Mouse (Mus musculus) olfactory bulb, adult 2 months (tissue): ENCODE measurements around the gene Naif1. TPM values are rescaled to one million over a fixed set of nuclear protein-coding genes. Genes with fewer than 3 reads are reported as not detected.
A peak's percentile ranks its signal among the peaks of the same experiment; 100 is the strongest.
"Not testable (repeated sequence)": the region's sequence is repeated elsewhere in the genome, so short reads cannot be mapped to it uniquely, and the experiment has no call there.

Experiments
- H3K27ac ChIP-seq: fragments of 200-500 bp; 2 replicates; pipeline ENCODE4 v1.5.1; 2012; ENCODE audit warnings: low read depth, low read length; ENCODE audit not compliant: insufficient read depth
- H3K4me1 ChIP-seq: fragments of 200-500 bp; 2 replicates; pipeline ENCODE4 v1.6.1; 2012; ENCODE audit warnings: low read length; ENCODE audit not compliant: control insufficient read depth, insufficient read depth
- H3K4me3 ChIP-seq: fragments of 200-500 bp; 2 replicates; pipeline ENCODE4 v1.5.1; 2012; ENCODE audit warnings: mild to moderate bottlenecking, low read depth, low read length, moderate library complexity; ENCODE audit not compliant: insufficient read depth
- CTCF ChIP-seq: fragments of 200-500 bp; IDR thresholded peaks from 2 replicates; pipeline ENCODE4 v1.5.1; 2012; ENCODE audit warnings: low read depth, mild to moderate bottlenecking, low read length, moderate library complexity; ENCODE audit not compliant: insufficient read depth
- POLR2A ChIP-seq: fragments of 200-500 bp; IDR thresholded peaks from 2 replicates; pipeline ENCODE4 v1.6.1; 2012; ENCODE audit warnings: mild to moderate bottlenecking, low read depth, low read length, moderate library complexity; ENCODE audit not compliant: insufficient read depth
- WGBS: fragments of 180-500 bp; shearing (Covaris S2); methylation state at CpG from one replicate; pipeline ENCODE4 v1.1.7; 2018; 5-methylcytosine and 5-hydroxymethylcytosine counted together
- polyA plus RNA-seq: library from polyadenylated mRNA; stranded (reverse); fragments of >200 nt; gene quantifications from 2 replicates; pipeline ENCODE4 v1.2.4, GENCODE M21; 2012; ENCODE audit warnings: low replicate concordance; ENCODE audit not compliant: missing spikeins, insufficient read depth, insufficient read length

Naif1 gene
- polyA plus RNA-seq, 1 experiment: not detected

DNA sequence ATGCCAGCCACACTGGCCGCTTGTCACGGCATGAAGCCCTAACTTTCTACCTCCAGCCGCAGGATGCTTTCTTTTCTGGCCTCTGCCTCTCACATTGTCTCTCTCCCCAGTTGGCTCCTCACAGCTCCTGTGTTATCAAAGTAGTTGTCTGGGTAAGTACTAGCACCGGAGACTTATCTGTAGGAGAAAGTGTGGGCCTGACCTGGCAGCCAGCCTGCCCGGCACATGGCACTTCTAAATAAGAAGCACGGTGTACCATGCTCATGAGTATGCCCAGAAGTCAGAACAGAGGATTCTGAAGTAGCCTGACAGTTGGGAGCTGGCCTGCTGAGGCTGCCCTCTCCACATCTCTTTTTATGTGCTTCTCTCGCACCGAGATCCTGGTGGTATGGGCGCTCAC, 35.9 kb downstream of the Naif1 start:
- TF ChIP-seq POLR2A (no peak), CTCF (no peak)
- Histone ChIP-seq H3K27ac (no peak overlapping the region), H3K4me1 (no peaks in the 10 kb centered on the region; the same call in 1 of the 2 replicates), H3K4me3 (no peak overlapping the region)
- 90% methylated on average over 9 of the region's 9 CpGs for WGBS

DNA sequence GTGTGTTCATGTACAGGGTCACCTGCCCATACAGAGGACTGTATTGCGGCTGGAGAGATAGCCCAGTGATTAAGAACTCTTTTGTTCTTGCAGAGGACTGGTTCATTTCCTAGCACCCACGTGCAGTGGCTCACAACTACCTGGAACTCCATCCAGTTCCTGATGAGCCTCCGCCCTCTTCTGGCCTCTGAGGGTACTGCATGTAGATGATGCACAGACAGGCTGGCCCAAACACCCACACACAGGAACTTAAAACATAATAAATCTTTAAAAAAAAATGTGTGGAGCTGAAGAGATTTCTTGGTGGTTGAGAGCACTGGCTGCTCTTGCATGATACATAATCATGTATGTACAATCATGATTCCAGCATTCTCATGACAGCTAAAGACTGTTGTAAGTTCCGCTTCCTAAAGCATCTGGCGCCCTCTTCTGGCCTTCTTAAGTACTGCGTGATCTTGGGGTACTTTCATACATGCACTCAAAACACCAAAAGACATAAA, 36.9 kb downstream of the Naif1 start:
- Histone ChIP-seq H3K27ac (no peak overlapping the region), H3K4me1 (no peaks in the 10 kb centered on the region; the same call in 1 of the 2 replicates), H3K4me3 (no peak overlapping the region)
- 2% methylated on average over 6 of the region's 6 CpGs for WGBS
- TF ChIP-seq POLR2A (no peak), CTCF (peak; percentile 70)

DNA sequence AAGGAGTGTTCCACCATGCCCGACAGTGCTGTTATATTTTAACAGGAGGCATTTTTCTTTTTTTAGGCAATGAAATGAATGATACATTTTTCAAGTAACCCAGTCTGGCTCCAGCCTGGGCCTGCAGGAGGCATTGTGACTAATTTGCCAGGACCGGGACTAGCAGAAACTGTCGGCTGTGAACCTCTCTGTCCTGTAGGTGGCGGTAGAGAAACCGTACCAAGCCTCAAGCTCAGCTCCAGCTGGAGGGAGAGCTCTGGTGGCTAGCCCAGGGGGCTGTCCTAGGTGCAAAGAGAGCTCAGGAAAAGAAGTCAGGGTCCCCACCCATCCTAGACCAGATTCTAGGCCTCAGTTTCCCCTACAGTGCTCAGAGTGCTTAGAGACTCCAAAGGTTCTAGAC, 38.4 kb downstream of the Naif1 start:
- no peak for TF ChIP-seq POLR2A
- peak; percentile 51; the same call in 1 of the 2 replicates for TF ChIP-seq CTCF
- 2% methylated on average over 5 of the region's 5 CpGs for WGBS
- Histone ChIP-seq H3K4me1 (no peaks in the 10 kb centered on the region; the same call in 1 of the 2 replicates), H3K27ac (no peak overlapping the region), H3K4me3 (no peak overlapping the region)

DNA sequence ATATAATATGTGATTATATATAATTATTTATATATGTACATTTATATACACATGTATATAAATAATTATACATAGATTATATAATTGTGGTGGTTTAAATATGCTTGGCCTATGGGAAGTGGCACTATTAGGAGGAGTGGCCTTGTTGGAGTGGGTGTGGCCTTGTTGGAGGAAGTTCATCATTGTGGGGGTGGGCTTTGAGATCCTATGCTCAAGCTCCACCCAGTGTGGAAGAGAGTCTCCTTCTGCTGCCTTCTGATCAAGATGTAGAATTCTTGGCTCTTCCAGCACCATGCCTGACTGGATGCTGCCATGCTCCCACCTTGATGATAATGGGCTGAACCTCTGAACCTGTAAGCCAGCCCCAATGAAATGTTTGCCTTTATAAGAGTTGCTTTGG, 40.5 kb downstream of the Naif1 start:
- H3K4me3 ChIP-seq, H3K27ac ChIP-seq, H3K4me1 ChIP-seq: not testable (repeated sequence)

DNA sequence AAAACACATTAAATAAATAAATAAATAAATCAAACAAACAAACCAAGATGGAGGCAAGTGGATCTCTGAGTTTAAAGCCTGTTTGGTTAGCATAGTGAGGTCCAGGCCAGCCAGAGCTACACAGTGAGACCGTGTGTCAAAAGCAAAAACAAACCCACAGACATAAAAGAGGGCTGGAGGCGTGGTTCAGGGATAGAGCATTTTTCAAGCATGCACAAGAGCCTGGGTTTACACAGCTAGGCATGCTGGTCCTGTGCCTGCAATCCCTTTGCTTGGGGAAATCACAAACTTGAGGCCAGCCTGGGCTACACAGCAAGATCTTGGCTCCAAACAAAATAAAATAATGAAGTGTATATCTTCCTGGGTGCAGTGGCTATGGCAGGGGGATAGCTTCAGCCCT, 42.4 kb downstream of the Naif1 start:
- WGBS: 76% methylated on average over 2 of the region's 2 CpGs

DNA sequence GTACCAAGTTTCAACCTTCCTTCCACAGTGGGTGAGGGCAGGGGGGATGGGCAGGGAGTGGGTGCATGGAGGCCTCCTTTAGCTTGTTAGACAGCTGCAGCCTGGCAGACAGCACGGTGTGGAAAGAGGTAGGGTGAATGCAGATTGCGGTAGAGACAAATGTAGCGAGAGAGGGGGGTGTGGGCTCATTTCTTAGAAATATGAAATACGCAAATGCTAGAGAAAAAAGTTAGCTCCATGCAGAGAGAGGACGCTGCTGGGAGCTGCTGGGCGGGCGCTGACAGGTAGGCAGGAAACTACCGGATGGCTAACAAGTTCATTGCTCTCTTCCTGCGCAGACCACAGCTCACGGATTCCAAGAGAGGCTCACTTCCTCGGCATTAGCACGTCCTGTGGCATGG, 43.0 kb downstream of the Naif1 start:
- no peak for TF ChIP-seq CTCF
- no peak for TF ChIP-seq POLR2A
- no peak overlapping the region for H3K4me3 ChIP-seq
- 81% methylated on average over 12 of the region's 12 CpGs for WGBS
- no peak overlapping the region; the same call in 1 of the 2 replicates for H3K27ac ChIP-seq
- H3K4me1 ChIP-seq: peaks cover 2% of the 10 kb centered on the region; the same call in 1 of the 2 replicates

More for the DNA sequence above, 42.4 kb downstream of the Naif1 start:
- TF ChIP-seq CTCF (no peak), POLR2A (no peak)
- Histone ChIP-seq H3K4me3 (no peak overlapping the region), H3K4me1 (peaks cover 2% of the 10 kb centered on the region; the same call in 1 of the 2 replicates), H3K27ac (no peak overlapping the region)

DNA sequence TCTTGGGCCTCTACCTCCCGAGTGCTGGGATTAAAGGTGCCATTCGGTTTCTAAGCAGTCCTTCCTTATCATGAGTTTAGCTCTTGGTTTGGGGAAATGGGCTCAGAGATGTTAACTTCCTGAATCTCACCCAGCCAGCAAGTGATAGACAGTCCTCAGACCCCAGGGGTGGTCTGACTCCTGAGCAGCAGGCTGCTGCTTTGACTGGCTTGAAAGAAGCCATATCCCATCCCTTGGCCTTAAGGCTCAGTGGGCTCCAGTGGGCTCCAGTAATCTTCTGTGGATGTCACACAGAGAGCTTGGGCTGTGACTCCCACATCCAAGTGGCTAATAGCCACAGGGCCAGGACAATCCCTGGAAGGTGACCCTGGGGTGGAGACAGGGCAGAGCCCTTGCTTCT, 44.3 kb downstream of the Naif1 start:
- H3K27ac ChIP-seq: no peak overlapping the region
- 64% methylated on average over 2 of the region's 2 CpGs for WGBS
- no peak overlapping the region for H3K4me3 ChIP-seq
- no peak for TF ChIP-seq CTCF
- no peak for TF ChIP-seq POLR2A
- 0 out of 2 replicates have a peak, but pooled peaks cover 2% of the 10 kb centered on the region for H3K4me1 ChIP-seq

DNA sequence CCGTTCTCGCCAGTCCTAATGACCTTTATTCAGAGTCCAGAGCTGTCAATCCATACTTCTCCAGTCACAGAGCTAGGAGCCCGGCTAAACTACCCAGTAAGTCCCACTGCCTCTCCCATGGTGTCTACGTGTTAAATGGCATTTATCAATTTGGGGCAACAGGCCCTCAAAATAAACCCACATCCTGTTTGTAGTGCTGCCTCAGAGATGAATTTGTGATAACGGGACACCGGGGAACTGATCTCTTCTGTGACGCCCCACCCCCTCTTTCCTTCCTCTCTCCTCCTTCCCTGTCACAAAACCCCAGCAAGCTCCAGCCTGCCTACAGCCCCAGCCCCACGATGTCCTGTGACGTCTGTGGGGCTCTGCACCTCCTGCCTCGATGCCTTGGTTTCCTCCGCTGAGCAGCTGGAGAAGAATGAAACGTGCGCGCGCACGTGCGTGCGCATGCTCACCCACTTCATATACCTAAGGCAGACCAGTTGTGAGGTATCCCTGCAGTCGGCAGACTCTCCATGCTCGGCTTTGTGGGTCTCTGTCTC, 45.0 kb downstream of the Naif1 start:
- no peak for TF ChIP-seq CTCF

DNA sequence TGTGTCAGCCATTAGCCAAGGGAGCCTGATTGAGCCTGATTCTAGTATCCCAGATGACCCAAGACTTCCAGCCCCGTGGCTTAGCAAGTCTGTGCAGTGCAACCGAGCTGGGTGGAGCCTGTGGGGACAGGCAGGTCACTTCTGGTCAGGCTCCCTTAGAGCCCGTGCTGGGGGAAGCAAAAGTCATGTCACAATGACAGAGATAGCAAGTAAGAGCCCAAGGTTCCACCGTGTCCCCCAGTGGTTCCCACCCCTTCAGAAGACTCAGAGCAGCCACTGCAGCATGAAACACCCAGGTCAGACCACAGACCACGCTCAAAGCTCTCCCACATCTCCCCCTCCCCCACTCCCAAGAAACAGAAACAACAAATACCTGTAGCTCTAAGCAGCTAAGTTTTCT, 45.9 kb downstream of the Naif1 start:
- H3K27ac ChIP-seq: no peak overlapping the region
- WGBS: 68% methylated on average over 5 of the region's 5 CpGs
- TF ChIP-seq CTCF (no peak), POLR2A (no peak)
- no peak overlapping the region for H3K4me3 ChIP-seq
- 0 out of 2 replicates have a peak, but pooled peaks cover 2% of the 10 kb centered on the region for H3K4me1 ChIP-seq

More for the DNA sequence above, 45.0 kb downstream of the Naif1 start:
- WGBS: 81% methylated on average over 20 of the region's 20 CpGs
- Histone ChIP-seq H3K27ac (no peak overlapping the region), H3K4me3 (no peak overlapping the region), H3K4me1 (0 out of 2 replicates have a peak, but pooled peaks cover 2% of the 10 kb centered on the region)

DNA sequence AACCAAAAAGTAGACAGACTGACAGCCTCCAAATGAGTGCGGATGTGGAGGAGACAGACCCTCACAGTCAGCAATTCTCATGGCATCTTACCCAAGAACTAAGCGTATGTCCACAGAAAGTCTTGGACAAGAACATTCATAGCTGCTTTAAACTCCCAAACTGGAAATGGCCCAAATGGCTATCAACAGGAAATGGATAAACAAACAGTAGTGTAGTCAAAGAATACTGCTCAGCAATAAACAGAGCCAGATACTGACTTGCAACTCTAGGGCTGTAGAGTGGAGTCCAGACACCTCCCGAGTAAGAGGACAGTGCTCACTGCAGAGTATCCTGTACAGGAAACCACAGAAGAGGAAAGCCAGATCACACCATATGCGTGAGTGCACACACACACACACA, 49.1 kb downstream of the Naif1 start:
- H3K4me1 ChIP-seq: peaks cover 2% of the 10 kb centered on the region; the same call in 1 of the 2 replicates
- no peak overlapping the region for H3K4me3 ChIP-seq
- H3K27ac ChIP-seq: no peak overlapping the region
- TF ChIP-seq POLR2A (no peak), CTCF (no peak)
- WGBS: 80% methylated on average over 4 of the region's 4 CpGs
